Mouse (Mus musculus) telencephalon, adult 2 months (tissue): ENCODE measurements around the gene Slc12a8.

Experiments
- DNase-seq: peaks from one replicate; pipeline ENCODE4 v3.0.0-alpha.2; 2011; ENCODE audit warnings: low read depth, low spot score

The Slc12a8 gene

DNA sequence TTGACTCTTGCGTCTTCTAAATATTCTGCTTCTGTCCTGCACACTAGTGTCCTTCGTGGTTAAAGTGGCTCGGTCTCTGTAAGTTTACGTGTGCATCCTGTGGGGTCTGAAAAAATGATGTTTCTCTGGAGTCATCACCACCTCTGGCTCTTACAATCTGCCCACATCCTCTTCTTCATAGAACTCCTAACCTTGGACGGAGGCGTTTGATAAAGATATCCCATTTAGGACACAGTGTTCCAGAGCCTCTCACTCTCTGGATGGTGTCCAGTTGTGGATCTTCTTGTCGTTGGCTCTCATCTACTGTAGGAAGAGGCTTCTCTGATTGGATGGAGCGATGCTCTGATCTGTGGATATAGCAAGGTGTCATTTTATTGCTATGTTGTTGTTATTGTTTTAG lies 65.4 kb downstream of the Slc12a8 start:
- no peak for DNase-seq

DNA sequence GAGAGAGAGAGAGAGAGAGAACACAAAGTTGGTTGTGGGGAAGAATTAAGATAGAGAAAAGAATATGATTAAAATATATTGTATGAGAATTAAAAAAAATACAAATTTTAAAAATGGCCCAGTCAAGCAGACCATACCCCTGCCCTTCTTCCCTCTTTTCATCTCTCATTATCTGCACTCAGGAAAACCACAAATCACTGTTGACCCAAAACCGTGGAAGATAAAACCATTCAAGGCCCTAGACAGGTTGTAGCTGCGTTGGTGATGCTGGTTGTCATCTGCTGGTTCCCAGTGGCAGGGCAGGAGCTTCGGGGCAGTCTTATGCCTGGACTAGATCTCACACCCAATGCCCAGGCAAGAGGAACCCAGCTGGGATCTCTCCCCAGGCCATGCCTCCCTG lies 66.2 kb downstream of the Slc12a8 start:
- no peak for DNase-seq

DNA sequence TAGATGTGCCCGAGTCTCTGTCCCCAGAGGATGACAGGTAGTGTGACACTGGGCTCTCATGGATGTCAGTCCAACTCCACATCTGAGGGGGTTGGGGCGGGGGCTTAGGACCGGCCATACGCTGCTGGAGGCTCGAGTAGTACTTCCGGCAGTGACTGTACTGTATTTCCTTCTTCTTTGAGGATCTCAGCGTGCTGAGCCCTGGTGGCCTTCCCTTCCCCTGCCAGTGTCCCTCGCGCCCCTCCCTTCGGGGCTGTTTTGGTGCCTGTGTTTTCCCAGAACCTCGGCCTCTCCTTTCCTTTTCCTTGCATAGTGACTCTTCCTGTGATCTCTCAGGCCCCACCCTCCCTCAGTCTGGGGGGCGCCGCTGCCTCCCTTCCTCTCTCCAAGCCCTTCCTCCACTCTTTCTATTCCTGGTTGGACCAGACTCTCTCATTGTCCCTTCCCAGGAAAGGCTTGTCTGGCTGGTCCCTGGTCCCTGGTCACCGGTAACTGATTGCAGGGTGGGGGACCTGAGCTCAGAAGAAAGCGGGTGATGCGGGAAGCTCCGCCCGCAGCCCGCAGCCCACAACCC lies 66.8 kb downstream of the Slc12a8 start:
- DNase-seq = no peak

DNA sequence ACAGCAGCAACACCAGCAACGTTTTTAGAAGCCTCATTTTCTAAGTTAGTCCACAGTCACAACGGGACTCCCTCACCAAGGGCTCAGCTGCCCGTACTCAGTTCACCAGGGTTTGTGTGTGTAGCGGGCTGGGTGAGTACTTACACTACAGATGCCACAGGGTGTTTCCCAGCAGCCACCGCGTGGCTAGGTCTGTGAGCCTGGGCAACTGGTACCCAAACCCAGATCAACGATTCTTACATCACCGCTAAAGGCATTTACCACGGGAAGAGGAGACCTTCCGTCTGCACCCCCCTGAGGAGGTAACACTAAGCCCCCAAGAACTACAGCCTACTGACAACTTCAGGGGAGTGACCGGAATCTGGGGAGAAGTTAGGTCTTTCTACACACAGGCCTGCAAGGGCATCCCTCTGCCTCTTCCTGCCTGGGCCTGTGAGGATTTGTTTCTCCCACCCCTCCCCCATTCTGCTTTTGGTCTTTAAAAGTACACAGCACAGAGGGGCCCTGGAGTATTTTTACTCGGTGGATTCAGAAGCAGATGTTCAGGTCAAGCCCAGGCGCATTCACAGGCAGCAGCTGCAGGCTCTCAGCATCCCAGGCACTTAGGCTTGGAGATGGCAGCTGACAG lies 67.4 kb downstream of the Slc12a8 start:
- no peak for DNase-seq

DNA sequence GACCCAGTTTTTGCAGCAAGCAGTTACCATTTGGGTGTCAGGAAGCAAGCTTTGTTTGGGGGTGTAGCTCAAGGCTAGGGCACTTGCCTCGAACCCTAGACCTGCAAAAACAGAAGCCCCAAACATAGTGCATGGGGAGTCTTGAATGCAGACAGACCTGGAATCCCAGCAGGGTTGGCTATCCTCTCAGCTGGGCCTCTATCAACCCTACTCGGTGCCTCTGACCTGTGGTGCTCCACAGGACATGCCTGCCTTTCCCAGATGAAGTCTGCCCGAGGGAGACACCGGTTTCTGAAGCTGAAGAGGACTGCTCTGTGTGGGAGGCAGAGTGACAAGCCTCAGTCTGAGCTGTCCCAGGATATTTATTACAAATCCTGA lies 67.9 kb downstream of the Slc12a8 start:
- no peak for DNase-seq

DNA sequence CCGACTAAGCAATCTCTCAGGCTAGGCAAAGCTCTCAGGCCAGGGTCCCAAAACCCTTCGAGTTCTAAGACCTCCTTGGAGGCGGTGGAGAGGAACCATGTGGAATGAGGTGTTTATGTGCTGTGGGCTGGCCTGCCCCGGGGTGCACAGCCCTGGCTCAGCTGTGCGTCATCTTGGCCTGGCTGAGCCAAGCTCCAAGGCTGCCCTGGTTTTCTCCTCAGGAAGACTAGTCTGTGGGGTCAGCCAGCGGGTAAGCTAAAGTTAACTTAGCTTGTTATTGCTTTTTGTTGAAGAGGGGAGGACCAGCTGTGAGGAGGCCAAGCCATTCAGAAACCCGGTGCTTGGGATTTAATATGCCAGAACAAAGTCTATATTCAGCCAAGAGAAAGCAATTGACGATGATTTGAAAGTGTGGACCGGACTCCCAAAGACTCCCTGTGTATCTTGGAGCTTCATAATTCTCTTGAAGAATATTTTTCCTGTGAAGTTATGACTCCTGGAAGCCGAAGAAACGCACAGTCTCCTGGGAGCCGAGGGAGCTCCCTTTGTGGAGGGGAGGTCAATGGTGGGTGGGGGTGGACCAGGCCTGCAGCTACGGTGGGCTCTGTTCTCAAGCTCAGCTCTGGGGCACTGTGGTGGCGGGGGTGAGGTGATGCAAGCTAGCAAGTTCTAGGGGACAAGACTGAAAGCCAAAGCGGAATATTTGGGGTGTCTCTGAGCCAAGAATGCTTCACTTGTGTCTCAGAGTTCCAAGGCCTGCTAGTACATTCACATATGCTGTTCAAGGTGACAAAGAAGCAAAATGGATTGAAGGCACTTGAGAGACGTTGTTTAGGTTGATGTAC lies 70.4 kb downstream of the Slc12a8 start:
- no peak for DNase-seq

DNA sequence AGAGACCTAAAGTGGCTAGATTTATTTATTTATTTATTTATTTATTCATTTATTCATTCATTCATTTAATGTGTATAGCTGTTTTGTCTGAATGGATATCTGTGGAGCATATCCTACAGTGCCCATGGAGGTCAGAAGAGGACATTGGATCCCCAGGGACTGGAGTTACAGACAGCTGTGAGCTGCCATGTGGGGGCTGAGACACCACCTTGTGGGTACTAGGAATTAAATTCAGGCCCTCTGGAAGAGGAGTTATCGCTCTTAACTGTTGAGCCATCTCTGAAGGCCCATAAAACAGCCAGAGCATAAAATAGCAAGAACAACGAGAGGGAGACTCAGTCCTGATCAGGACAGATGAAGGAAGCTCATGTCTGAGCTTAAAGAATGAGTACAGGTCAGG lies 71.7 kb downstream of the Slc12a8 start:
- no peak for DNase-seq

DNA sequence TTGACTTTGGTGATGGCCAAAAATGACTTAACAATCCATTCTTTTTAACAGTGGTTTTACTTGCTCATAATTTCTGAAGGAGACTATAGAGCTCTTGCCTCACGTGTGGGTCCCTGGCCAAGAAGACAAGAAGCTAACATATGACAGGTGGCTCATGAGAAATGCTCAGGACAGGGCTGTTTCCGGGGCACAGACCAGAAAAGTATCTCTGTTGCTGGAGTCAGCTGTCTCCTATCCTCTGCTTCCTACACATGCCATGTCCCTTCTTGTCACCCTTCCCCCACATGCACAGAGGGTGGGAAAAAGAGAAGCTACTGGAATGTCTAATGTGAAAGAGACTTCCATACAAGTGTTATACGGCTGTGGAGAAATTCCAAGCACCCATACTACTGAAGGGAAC lies 73.3 kb downstream of the Slc12a8 start:
- no peak for DNase-seq

DNA sequence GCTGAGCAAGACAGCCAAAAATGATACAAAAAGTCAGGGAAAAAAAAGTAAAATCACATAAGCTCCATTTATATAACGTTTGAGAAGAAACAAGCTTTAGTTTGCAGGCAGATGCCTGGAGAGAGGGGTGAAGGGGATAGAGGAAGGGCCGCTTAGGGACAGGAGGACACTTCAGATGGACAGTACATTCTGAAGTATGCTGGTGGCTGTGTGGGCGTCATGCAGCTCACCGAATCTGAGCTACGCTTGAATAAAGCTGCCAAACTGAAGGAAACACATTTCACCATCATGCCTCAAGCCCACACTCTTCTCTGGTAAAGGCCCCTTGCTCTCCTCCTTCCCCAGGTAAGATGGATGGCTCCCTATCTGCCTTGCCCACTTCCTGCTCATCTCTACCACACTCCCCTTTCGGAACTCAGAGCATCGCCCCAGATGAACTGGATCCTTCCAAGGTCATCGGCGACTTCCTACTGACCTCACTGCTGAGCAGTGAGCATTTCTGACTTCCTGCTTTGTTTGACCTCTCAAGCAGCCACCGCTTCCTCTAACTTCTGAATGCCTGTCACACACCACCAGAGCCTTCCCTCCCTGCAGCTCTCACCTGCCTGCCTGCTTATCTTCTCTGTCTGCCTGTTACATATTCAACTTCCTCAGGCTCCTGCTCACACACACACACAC lies 74.4 kb downstream of the Slc12a8 start:
- no peak for DNase-seq

DNA sequence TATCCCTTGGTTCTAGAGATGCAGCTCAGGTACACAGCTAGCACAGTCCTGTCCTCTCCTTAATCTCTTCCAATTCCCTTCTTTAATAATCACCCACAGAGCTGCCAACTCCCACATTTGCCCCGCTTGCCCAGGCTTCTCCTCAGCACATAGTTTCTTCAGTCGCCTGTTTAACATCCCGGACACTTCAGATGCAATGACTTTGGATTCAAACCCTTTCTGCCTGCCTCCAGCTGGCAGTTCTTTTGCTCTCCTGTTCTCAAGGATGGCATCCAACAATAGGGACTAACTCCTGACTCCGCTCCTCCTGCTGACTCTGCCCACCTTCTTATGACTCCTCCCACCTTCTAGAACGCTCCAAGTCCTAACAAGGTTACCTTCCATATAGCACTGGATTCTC lies 75.2 kb downstream of the Slc12a8 start:
- no peak for DNase-seq

DNA sequence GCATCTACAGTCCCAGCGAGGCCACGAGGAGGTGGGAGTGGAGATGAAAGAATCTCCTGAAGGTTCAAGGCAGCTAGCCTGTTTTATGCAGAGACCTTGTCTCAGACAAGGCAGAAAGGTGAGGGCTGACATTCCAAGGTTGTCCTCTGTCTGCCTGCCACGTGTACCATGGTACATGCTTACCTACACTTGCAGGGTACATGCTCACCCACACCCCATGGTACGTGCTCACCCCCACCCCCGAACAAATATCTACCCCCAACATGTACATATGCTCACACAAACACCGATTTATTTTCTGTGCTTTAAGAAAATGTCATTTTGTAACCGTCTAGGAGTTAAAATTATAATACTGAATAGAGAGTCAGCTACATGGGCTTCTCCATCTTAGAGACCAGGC lies 76.3 kb downstream of the Slc12a8 start:
- no peak for DNase-seq

DNA sequence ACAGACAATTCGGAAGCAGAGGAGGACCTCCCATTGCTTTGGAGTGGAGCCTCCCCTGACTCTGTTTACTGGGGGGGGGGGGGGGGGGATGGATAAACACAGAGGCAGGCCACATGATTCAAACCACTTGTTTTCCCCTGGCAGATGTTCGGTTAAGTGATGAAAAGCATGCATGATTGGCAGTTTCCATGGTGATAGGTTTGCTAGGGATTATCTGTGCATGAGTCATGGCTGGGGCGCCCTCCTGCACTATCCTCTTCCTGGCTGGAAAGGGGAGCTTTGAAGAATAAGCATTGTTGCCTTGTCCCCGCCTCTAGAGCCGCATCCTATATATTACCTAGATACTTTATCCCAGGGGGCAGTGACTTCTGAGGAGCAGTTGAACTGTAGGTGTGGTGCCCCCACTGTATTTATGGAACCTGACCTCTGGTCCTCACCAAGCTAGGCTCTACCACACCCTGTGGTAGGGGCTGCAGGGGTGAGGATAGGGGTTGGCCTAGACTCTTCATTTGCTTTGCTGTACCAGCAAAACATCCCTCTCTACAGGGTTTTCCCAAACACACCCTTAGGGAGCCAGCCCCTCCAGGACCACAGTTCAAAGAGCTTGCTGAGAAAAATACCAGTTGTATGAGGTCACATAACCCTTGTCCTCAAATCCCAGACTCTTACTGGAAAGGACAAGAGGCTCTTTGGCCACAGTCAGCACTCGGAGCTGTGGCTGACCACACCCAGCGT lies 77.1 kb downstream of the Slc12a8 start:
- no peak for DNase-seq

DNA sequence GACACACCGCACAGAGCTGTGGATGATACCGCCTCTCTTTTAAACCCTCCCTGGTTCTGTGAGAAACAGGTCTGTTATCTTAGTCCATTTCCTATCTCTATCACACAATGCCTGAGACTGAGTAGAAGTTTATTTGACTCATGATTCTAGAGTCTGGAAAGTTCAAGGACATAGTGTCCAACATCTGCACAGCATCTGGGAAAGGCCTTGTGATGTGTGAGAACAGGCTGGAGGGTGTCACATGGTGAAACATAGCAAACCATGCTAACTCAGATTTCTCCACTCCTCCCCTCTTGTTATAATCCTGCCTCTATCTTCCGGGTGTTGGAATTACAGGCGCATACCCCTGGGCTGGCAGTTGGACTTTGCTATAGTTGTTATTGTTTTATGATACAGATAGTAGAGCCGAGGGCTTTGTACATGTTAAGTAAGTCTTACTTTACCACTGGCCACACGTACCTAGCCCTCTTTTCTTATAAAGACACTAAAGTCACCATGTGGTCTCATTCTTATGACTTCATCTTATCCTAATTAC lies 78.2 kb downstream of the Slc12a8 start:
- no peak for DNase-seq

DNA sequence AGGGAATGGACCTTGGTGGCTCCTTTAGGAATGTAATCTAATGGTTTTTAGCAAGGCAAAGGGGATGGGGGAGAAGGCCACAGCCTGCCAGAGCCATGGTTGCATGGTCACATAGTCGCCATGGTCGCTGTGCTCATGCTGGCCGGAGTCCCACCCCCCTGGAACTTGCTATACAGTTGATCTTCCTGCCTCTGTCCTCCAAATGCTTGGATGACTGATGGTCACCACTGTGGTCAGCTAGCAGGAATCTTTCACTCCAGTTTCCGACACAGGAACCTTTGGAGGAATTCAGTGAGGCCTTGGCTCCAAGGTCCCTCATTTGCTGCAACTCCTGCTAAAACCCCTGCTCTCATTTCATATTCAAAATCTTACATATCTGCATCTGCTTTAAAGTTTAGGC lies 79.1 kb downstream of the Slc12a8 start:
- no peak for DNase-seq

DNA sequence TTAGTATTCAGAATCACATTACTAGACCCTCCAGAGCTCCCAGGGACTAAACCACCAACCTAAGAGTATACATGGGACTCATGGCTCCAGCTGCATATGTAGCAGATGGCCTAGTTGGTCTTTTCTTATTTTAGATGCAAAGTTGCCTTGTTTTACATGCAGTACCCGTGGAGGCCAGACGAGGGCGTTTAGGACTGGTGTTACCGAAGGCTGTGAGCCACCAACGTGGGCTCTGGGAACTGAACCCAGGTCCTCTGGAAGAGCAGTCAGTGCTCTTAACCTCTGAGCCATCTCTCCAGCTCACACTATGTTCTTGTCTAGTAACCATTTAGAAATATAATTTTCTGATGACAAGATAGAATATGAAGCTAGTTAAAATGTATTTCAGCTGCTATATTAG lies 83.1 kb downstream of the Slc12a8 start:
- no peak for DNase-seq

DNA sequence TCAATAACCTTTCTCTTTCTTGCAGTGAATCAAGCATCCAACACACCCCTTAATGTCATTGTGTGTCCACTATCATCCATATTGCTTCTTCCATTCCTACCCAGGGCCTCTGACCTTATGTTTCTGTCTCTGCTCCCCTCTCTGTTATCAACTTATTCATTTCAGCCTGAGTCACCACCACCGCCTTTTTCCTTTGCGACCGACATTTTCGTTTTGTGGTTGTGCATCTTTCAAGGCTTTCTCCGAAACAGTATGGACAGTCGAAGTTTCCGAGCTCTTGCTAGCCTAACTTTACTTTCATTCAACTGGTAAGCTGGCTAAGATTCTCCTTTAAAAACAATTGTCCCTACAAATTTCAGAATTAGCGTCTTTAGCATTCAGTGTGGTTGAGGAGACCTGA lies 84.2 kb downstream of the Slc12a8 start:
- no peak for DNase-seq

DNA sequence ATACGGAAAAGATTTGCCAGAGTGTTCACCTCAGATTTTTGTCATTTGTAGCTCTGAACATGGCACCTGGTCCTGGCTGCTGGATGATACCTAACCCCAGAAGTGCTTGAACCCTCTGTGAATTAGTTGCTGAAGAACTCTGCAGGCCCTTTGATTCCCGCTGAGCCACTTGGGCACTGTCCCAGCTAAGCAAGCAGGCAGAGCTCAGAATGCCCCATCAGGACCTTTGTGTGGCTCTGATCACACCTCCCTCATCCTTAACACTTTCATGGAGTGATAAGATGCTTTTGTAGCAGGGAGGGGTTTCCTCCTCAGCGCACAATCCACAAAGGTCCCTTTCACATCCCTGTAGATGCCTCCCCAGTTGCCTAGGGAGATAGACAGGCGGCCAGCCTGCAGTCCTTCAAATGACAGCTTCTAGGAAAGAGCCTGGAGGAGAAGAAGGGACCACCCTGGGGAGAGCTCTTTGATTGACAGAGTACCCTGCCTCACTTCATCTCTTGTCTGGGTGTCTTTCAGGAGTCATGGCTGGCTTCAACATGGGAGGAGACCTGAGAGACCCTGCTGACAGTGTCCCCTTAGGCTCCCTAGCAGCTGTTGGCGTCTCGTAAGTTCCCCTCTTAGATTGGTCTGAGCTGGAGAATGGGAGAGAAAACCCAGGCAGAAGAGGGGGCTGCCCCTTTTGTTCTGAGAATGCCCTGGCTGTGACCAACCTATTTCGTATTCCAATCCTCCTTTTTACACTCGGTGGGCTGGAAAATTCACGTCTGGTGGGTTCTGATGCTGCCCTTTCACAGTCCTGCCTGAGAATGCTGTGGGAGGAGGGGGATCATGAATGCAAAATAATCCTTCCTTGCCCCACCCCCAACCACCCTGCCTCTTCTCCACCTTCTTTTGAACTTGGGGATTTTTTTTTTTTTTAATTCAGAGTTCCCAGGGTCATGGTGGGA lies 88.8 kb downstream of the Slc12a8 start:
- no peak for DNase-seq

DNA sequence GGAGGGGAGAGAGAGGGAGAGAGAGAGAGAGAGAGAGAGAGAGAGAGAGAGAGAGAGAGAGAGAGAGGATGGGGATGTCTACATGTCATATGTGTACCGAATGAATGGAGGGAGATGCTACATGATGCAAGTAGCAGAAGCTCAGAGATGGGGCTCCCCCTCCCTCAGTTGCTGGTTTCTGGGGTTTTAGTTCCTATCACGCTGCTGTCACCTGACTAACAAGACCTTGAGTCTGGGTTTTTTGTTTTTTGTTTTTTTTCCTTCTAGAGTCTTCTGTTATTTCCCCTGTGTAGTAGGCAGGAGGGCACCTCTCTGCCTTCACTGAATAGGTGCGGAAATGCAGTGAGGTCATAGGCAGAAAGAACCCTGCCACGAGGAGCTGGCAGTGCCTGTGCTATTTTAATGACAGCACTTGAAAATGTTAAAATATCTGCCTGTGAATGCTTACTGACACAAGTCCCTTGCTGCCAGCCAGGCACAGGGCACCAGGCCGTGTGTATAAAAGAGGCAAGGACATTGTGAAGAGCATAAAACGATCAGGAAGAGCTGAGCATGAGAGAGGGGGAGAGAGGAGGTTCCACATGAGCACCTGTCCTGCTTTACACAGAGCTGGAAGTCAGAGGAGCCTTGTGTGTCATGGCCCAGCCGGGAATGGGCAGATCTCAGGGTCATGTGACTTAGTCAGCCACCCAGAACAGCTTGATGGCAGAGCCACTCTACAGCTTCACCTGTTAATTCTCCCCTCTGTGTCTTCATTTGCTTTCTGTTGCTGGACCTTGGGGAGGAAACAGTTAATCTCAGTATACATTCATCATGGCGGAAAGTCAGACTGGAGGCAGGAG lies 89.8 kb downstream of the Slc12a8 start:
- DNase-seq = no peak

DNA sequence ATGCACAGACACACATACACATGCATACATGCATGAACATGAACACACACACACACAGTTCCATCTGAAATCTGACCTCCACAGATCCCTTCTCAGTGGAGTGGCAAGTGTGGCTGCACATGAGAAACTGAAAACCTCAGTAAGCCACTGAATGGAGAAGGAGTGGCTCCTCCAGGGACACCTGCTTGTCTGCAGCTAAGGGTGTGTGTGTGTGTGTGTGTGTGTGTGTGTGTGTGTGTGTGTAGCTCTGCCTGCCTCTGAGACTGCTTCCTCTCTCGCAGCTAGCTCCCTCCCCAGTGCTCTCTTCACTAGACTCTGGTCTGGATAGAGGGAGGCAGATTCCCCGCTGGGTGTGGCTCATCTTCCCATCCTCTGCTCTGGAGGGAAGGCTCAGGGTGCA lies 92.4 kb downstream of the Slc12a8 start:
- no peak for DNase-seq

DNA sequence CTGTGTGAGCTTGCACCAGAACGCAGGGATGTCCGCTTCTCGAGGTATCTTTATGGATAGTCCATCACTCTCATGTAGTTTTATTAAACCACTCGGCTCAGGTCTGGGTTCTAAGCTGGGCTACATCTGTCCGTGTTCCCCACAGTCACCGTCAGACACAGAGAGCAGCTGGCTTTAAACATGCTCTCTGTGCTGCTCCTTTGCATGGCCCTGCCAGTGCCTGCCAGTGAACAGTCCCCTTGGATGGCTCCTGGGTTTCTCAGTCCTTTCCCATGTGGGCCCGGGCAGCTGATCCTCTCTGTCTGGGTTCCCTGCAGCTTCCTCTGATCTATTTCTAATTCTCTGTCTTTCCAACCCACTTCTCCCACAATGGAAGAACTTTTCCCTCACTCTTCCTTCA lies 93.3 kb downstream of the Slc12a8 start:
- DNase-seq = no peak
